Mouse (Mus musculus) adrenal gland, postnatal 14 days (tissue): ENCODE results near the gene Ipo9. TPM values are rescaled to one million over a fixed set of nuclear protein-coding genes. Genes with fewer than 3 reads are reported as not detected.

Experiments
- DNase-seq: peaks from one replicate; pipeline ENCODE4 v3.0.0; 2021; ENCODE audit warnings: mixed read lengths
- microRNA-seq, 2 experiments: library from miRNA; unstranded; fragments of <30 nt; microRNA quantifications; one replicate each; pipeline ENCODE4 v1.2.0; 2021
- total RNA-seq: library from RNA; stranded (reverse); gene quantifications from 2 replicates; pipeline ENCODE4 v1.2.3, GENCODE M21; 2021

Ipo9 gene
- total RNA-seq, 1 experiment from 2014 or later = 72.6 TPM

- DNase-seq = peak; percentile 91
Measured at GRCm38 (mm10) chr1:135368245-135368644, 62.1 kb downstream of the Ipo9 start.

- no peak for DNase-seq
Measured at GRCm38 (mm10) chr1:135367595-135367994, 62.7 kb downstream of the Ipo9 start.

- DNase-seq = peak; percentile 78
Measured at GRCm38 (mm10) chr1:135367005-135367404, 63.3 kb downstream of the Ipo9 start.

GRCm38 (mm10) chr1:135366380-135366779, 63.9 kb downstream of the Ipo9 start:
- no peak for DNase-seq

GRCm38 (mm10) chr1:135363446-135363845, 66.9 kb downstream of the Ipo9 start:
- no peak for DNase-seq

- no peak for DNase-seq
Measured at GRCm38 (mm10) chr1:135362115-135362514, 68.2 kb downstream of the Ipo9 start.

- no peak for DNase-seq
Measured at GRCm38 (mm10) chr1:135361491-135361890, 68.8 kb downstream of the Ipo9 start.

- DNase-seq = no peak
Measured at GRCm38 (mm10) chr1:135359071-135359470, 71.2 kb downstream of the Ipo9 start.

- peak; percentile 73 for DNase-seq
Measured at GRCm38 (mm10) chr1:135351953-135352352, 78.3 kb downstream of the Ipo9 start.

GRCm38 (mm10) chr1:135347498-135348169, 82.7 kb downstream of the Ipo9 start:
- peak; percentile 74 for DNase-seq

- no peak for DNase-seq
Measured at GRCm38 (mm10) chr1:135346891-135347290, 83.4 kb downstream of the Ipo9 start.

- no peak for DNase-seq
Measured at GRCm38 (mm10) chr1:135344026-135344425, 86.3 kb downstream of the Ipo9 start.

- DNase-seq = peak; percentile 17
Measured at GRCm38 (mm10) chr1:135341947-135342346, 88.4 kb downstream of the Ipo9 start.

Small RNA genes within 50 kb of the gene (microRNA-seq; reads per million reads assigned to microRNA genes)
- gene Mir1231 = 0.85 to 1.9 reads per million in 2 experiments

Other genes starting within 250 kb of the Ipo9 start
- 0.30 TPM in 2 replicates for gene Elf3, start 171.9 kb downstream of the Ipo9 start, total RNA-seq
- 46.8 and 51.3 TPM in 2 replicates for gene Rnpep, start 146.4 kb downstream of the Ipo9 start, total RNA-seq
- 256 and 274 TPM in 2 replicates for gene Timm17a, start 116.7 kb downstream of the Ipo9 start, total RNA-seq
- 1.7 and 3.7 TPM in 2 replicates for gene Lmod1, start 105.7 kb downstream of the Ipo9 start, total RNA-seq
- gene Shisa4, start 55.3 kb downstream of the Ipo9 start, total RNA-seq = 8.7 and 10.6 TPM in 2 replicates
- gene Nav1, start 176.8 kb upstream of the Ipo9 start, total RNA-seq = 20.6 and 24.8 TPM in 2 replicates